Mouse (Mus musculus) lung, postnatal 0 days (tissue): ENCODE results near the gene Fxyd3.

Experiments used
- CTCF ChIP-seq: IDR thresholded peaks from 2 replicates; pipeline ENCODE4 v1.5.1; 2016; ENCODE audit warnings: antibody characterized with exemption, mild to moderate bottlenecking
- EP300 ChIP-seq: IDR thresholded peaks from 2 replicates; pipeline ENCODE4 v1.6.1; 2016; ENCODE audit warnings: antibody characterized with exemption, mild to moderate bottlenecking, control low read depth

DNA sequence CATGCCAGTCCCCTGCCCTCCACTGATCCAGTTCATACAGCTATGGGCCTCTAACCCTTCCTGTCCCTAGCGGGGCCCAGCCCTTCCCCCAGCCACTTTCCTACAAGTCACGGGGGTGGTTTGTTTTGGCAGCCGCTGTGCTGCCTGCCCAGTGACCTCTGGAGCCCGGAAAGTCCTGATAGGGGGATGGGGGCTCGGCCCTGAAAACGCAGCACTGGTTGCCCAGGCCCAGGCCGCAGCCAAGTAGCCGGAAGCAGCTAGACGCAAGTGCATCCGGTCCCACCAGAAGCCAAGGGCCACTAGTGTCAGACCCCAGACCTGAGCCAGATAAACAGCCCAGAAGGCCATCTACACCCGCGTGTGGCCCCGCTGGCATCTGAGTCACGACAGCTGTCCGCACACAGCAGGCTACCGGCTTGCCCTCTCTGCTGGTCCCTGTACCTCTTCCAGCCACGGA lies 39.1 kb upstream of the Fxyd3 start:
- no peak for TF ChIP-seq EP300
- no peak for TF ChIP-seq CTCF
